Mouse (Mus musculus) MEL (cell line): Measurements from ENCODE around the gene Mpl.

Source experiments
- BHLHE40 ChIP-seq: IDR thresholded peaks from 2 replicates; pipeline ENCODE4 v1.6.1; 2012; ENCODE audit warnings: low read depth, mild to moderate bottlenecking, inconsistent platforms, low read length, improper control_type of control experiment, borderline replicate concordance
- CTCF ChIP-seq, 3 experiments: IDR thresholded peaks in 2 of 3; conservative IDR thresholded peaks in 1 of 3; 2 replicates each; pipeline ENCODE4 v1.5.1; 2011 to 2012; ENCODE audit warnings: low read length in 3 of 3, low read depth in 2 of 3, mild to moderate bottlenecking in 2 of 3, improper control_type of control experiment in 1 of 3, inconsistent platforms in 1 of 3, mixed read lengths in 1 of 3, moderate library complexity in 1 of 3; ENCODE audit not compliant: control insufficient read depth in 1 of 3, insufficient read depth in 1 of 3, poor library complexity in 1 of 3, severe bottlenecking in 1 of 3
- ELF1 ChIP-seq: IDR thresholded peaks from 2 replicates; pipeline ENCODE4 v1.6.1; 2014; ENCODE audit warnings: low read depth, mild to moderate bottlenecking, inconsistent platforms, low read length, improper control_type of control experiment, moderate library complexity
- GATA1 ChIP-seq: IDR thresholded peaks from 2 replicates; pipeline ENCODE4 v1.6.1; 2011; ENCODE audit warnings: low read depth, low read length, improper control_type of control experiment
- JUND ChIP-seq: IDR thresholded peaks from 2 replicates; pipeline ENCODE4 v1.6.1; 2011; ENCODE audit warnings: low read depth, mild to moderate bottlenecking, improper control_type of control experiment, low read length
- MAX ChIP-seq: IDR thresholded peaks from 2 replicates; pipeline ENCODE4 v1.6.1; 2011; ENCODE audit warnings: low read length, improper control_type of control experiment
- NRF1 ChIP-seq: IDR thresholded peaks from 2 replicates; pipeline ENCODE4 v1.6.1; 2014; ENCODE audit warnings: low read depth, mild to moderate bottlenecking, inconsistent platforms, low read length, improper control_type of control experiment, moderate library complexity; ENCODE audit not compliant: poor library complexity, insufficient read depth, severe bottlenecking
- POLR2AphosphoS2 ChIP-seq: IDR thresholded peaks from 2 replicates; pipeline ENCODE4 v1.6.1; 2011; ENCODE audit warnings: low read length, improper control_type of control experiment
- TAL1 ChIP-seq: IDR thresholded peaks from 2 replicates; pipeline ENCODE4 v1.6.1; 2012; ENCODE audit warnings: mild to moderate bottlenecking, inconsistent platforms, low read length, moderate library complexity, mixed read lengths
- ZC3H11A ChIP-seq: IDR thresholded peaks from 2 replicates; pipeline ENCODE4 v1.6.1; 2012; ENCODE audit warnings: low read depth, mild to moderate bottlenecking, inconsistent platforms, low read length, improper control_type of control experiment
- ZMIZ1 ChIP-seq: IDR thresholded peaks from 2 replicates; pipeline ENCODE4 v1.6.1; 2012; ENCODE audit warnings: low read depth, mild to moderate bottlenecking, inconsistent platforms, low read length, improper control_type of control experiment, moderate library complexity

- peak; percentile 96 for TF ChIP-seq BHLHE40
- peak; percentile 17; the same call in 1 of the 2 replicates for TF ChIP-seq ZMIZ1
- TF ChIP-seq JUND, result no peak
- TF ChIP-seq ELF1, result no peak
- no peak for TF ChIP-seq NRF1
- peak; percentile 78; the same call in 1 of the 2 replicates for TF ChIP-seq POLR2AphosphoS2
- no peak for TF ChIP-seq ZC3H11A
- TF ChIP-seq CTCF (IDR thresholded peaks at IDR 0.05 in 2 of 3, conservative IDR thresholded peaks at IDR 0.05 in 1 of 3; ENCODE audit: control insufficient read depth in 1 of 3, insufficient read depth in 1 of 3, low read depth in 2 of 3, low read length in 3 of 3, poor library complexity in 1 of 3, severe bottlenecking in 1 of 3), result no peak
- TF ChIP-seq GATA1, result peak; percentile 65
- TF ChIP-seq MAX, result peak; percentile 97
- no peak for TF ChIP-seq TAL1
These were observed 28.6 kb downstream of the Mpl start for GRCm38 (mm10) chr4:118428531-118429214.
